In the genomic region with DNA sequence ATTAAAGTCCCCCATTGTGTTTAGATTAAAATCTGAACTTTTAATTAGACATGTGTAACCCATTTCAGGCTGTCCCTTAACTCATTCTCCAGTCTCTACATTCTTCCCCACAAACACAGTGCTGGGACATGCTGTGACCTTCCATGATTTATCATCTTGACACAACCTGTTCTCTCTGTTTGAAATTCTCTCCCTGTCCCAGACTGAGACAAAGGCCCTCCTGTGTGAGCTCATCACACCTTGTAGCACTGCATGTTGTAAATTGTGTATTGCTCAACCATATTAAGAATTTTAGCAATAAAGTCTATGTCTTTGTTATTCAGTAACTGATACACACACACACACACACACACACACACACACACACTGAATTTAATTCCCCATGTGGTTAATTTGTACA, we compare ENCODE assay signal across 23 mouse cellular contexts.
DNase-seq lines count a peak whose midpoint lies in the region; ATAC-seq and TF ChIP-seq lines count a peak whose summit lies in the region.
"Had no signal": no experiment of that assay in that cellular context is flagged by ENCODE, and none has a peak within 500 bp of the region (broad histone marks: within the 10 kb centered on the region; RNA-seq: fewer than 3 reads in every experiment).

No protein-coding gene starts in this region.

- no peaks in the 10 kb centered on the region for H3K36me3 ChIP-seq in intestine, embryonic 15.5 days
- no peaks in the 10 kb centered on the region for H3K36me3 ChIP-seq in intestine, postnatal 0 days (ENCODE audit: control insufficient read depth, insufficient read depth)
- H3K36me3 ChIP-seq: forebrain, embryonic 12.5 days; hindbrain, embryonic 12.5 days; hindbrain, embryonic 15.5 days had no signal

- H3K27ac ChIP-seq in intestine, embryonic 15.5 days, result no peak overlapping the region
- H3K27ac ChIP-seq in intestine, postnatal 0 days (ENCODE audit: low read depth, low read length), result no peak overlapping the region
- H3K27ac ChIP-seq: forebrain, embryonic 12.5 days; hindbrain, embryonic 12.5 days; hindbrain, embryonic 15.5 days had no signal

- peak; percentile 65 for ATAC-seq in intestine, embryonic 15.5 days
- ATAC-seq in intestine, postnatal 0 days, result no peak
- no peak for ATAC-seq in erythroid progenitor cell, adult 5-6 weeks (replicated peaks; ENCODE audit: low FRiP score, poor library complexity, severe bottlenecking)
- ATAC-seq: activated CD4-positive, CD25-positive, alpha-beta regulatory T cell, adult 4 months; forebrain, embryonic 16.5 days had no signal

- no peak overlapping the region for H3K4me2 ChIP-seq in intestine, embryonic 15.5 days (replicated peaks)
- H3K4me2 ChIP-seq in intestine, postnatal 0 days (replicated peaks; ENCODE audit: low read depth), result no peak overlapping the region
- H3K4me2 ChIP-seq: forebrain, embryonic 12.5 days; heart, embryonic 11.5 days; hindbrain, embryonic 12.5 days; hindbrain, embryonic 15.5 days had no signal

- no peaks in the 10 kb centered on the region for H3K9me3 ChIP-seq in intestine, embryonic 15.5 days
- H3K9me3 ChIP-seq in intestine, postnatal 0 days (ENCODE audit: control insufficient read depth), result no peaks in the 10 kb centered on the region
- H3K9me3 ChIP-seq: forebrain, embryonic 12.5 days; hindbrain, embryonic 12.5 days; hindbrain, embryonic 15.5 days had no signal

- no peak for TF ChIP-seq CTCF in intestine, postnatal 0 days (IDR thresholded peaks at IDR 0.05; ENCODE audit: low read depth)

- H3K4me1 ChIP-seq in intestine, embryonic 15.5 days (replicated peaks), result no peaks in the 10 kb centered on the region
- H3K4me1 ChIP-seq in intestine, postnatal 0 days (replicated peaks; ENCODE audit: control insufficient read depth, insufficient read depth, low read length), result no peaks in the 10 kb centered on the region
- H3K4me1 ChIP-seq: forebrain, embryonic 12.5 days; hindbrain, embryonic 12.5 days; hindbrain, embryonic 15.5 days had no signal

- DNase-seq in embryo, embryonic 10 days (ENCODE audit: low spot score), result peak; percentile 46
- DNase-seq in embryo, embryonic 9.5 days (ENCODE audit: extremely low spot score), result peak; percentile 15
- DNase-seq in mesoderm, embryonic 11.5 days (ENCODE audit: low read depth, low spot score), result peak; percentile 64
- no peak for DNase-seq in layer of hippocampus, adult 11-12 months (ENCODE audit: low spot score)
- DNase-seq: adrenal gland, adult 8-10 months; adrenal gland, postnatal 25 days; B cell, adult 2 months; cerebellum, adult 11-12 months; cerebellum, adult 8-10 months; cerebellum, postnatal 36 days; gastrocnemius, postnatal 10 days; gastrocnemius, postnatal 36 days; heart, adult 11 months; kidney, adult 11 months had no signal

- no peak overlapping the region for H3K4me3 ChIP-seq in intestine, embryonic 15.5 days (replicated peaks)
- no peak overlapping the region for H3K4me3 ChIP-seq in intestine, postnatal 0 days (ENCODE audit: low read depth, low read length)
- H3K4me3 ChIP-seq: forebrain, embryonic 12.5 days; hindbrain, embryonic 12.5 days; hindbrain, embryonic 15.5 days had no signal

- no peaks in the 10 kb centered on the region for H3K27me3 ChIP-seq in intestine, embryonic 15.5 days (replicated peaks)
- no peaks in the 10 kb centered on the region for H3K27me3 ChIP-seq in intestine, postnatal 0 days (replicated peaks; ENCODE audit: control insufficient read depth, insufficient read depth, low read length)
- H3K27me3 ChIP-seq: forebrain, embryonic 12.5 days; hindbrain, embryonic 12.5 days; hindbrain, embryonic 15.5 days had no signal

- H3K9ac ChIP-seq in intestine, embryonic 15.5 days, result no peak overlapping the region
- H3K9ac ChIP-seq in intestine, postnatal 0 days (ENCODE audit: low read depth, low read length), result no peak overlapping the region
- H3K9ac ChIP-seq: forebrain, embryonic 12.5 days; hindbrain, embryonic 12.5 days; hindbrain, embryonic 15.5 days had no signal
